Mouse (Mus musculus) midbrain, embryonic 12.5 days (tissue): ENCODE data around the gene Map1lc3a. TPM values are rescaled to one million over a fixed set of nuclear protein-coding genes. Genes with fewer than 3 reads are reported as not detected.
A peak's percentile ranks its signal among the peaks of the same experiment; 100 is the strongest.

ENCODE experiments used
- ATAC-seq: fragments of 200-750 bp; cut with Nextera tagmentation; 2 replicates; pipeline ENCODE4 v1.8.0; 2017; ENCODE audit warnings: low read depth, moderate TSS enrichment, moderate library complexity; ENCODE audit not compliant: low FRiP score
- H3K27ac ChIP-seq: fragments of 300-500 bp; sonication (generic); replicated peaks from 2 replicates; pipeline ENCODE4 v1.5.1; 2016; ENCODE audit warnings: mild to moderate bottlenecking
- H3K27me3 ChIP-seq: fragments of 300-500 bp; sonication (generic); 2 replicates; pipeline ENCODE4 v1.6.1; 2016; ENCODE audit warnings: mild to moderate bottlenecking
- H3K36me3 ChIP-seq: fragments of 300-500 bp; sonication (generic); 2 replicates; pipeline ENCODE4 v1.6.1; 2016
- H3K4me1 ChIP-seq: fragments of 300-500 bp; sonication (generic); 2 replicates; pipeline ENCODE4 v1.6.1; 2016
- H3K4me2 ChIP-seq: fragments of 300-500 bp; sonication (generic); replicated peaks from 2 replicates; pipeline ENCODE4 v1.6.1; 2016; ENCODE audit warnings: mild to moderate bottlenecking, moderate library complexity
- H3K4me3 ChIP-seq: fragments of 300-500 bp; sonication (generic); 2 replicates; pipeline ENCODE4 v1.5.1; 2016; ENCODE audit warnings: mild to moderate bottlenecking
- H3K9ac ChIP-seq: fragments of 300-500 bp; sonication (generic); replicated peaks from 2 replicates; pipeline ENCODE4 v1.6.1; 2016; ENCODE audit warnings: mild to moderate bottlenecking, moderate library complexity
- H3K9me3 ChIP-seq: fragments of 300-500 bp; sonication (generic); 2 replicates; pipeline ENCODE4 v1.6.1; 2016; ENCODE audit warnings: mild to moderate bottlenecking
- WGBS: fragments of 180-500 bp; shearing (Covaris S2); methylation state at CpG from one replicate; pipeline ENCODE4 v1.1.7; 2016; 5-methylcytosine and 5-hydroxymethylcytosine counted together
- polyA plus RNA-seq: library from polyadenylated mRNA; unstranded; fragments of >200 nt; fragmentation: Nextera tagmentation; extraction: Ambion mirVana; gene quantifications from 2 replicates; pipeline ENCODE4 v1.2.1, GENCODE M21; 2016

Map1lc3a gene
- polyA plus RNA-seq, 1 experiment from 2014 or later, result 205 TPM

- Histone ChIP-seq H3K27me3 (no peaks in the 10 kb centered on the region), H3K27ac (no peak overlapping the region), H3K9ac (no peak overlapping the region), H3K9me3 (no peaks in the 10 kb centered on the region), H3K4me1 (peaks cover 2% of the 10 kb centered on the region), H3K4me2 (no peak overlapping the region), H3K36me3 (no peaks in the 10 kb centered on the region), H3K4me3 (no peak overlapping the region)
- 84% methylated on average over 6 of the region's 6 CpGs for WGBS
- ATAC-seq, result no peak
Observed at GRCm38 (mm10) chr2:155271957-155272356, 4.1 kb upstream of the Map1lc3a start.

- Histone ChIP-seq H3K27me3 (no peaks in the 10 kb centered on the region), H3K36me3 (0 out of 2 replicates have a peak, but pooled peaks cover under 1% of the 10 kb centered on the region), H3K9me3 (no peaks in the 10 kb centered on the region), H3K4me3 (no peak overlapping the region), H3K9ac (no peak overlapping the region), H3K4me2 (no peak overlapping the region), H3K27ac (no peak overlapping the region), H3K4me1 (peaks cover 8% of the 10 kb centered on the region)
- 78% methylated on average over 10 of the region's 10 CpGs for WGBS
- ATAC-seq, result no peak
Observed at GRCm38 (mm10) chr2:155272396-155273170, 3.5 kb upstream of the Map1lc3a start.

DNA sequence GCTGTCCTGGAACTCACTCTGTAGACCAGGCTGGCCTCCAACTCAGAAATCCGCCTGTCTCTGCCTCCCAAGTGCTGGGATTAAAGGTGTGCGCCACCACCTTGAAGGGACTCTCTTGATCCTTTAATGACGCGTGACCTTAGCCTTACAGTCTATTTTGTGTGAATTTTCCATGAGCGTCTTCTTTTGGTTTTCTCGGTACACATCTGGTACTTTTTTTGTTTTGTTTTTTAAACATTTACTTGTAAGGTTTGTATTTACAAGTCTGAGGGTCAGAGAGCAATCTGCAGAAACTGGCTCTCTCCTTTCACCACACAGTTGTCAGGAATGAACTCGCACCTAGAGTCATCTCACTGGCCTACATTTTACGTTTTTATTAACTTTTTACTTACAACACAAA, 2.5 kb upstream of the Map1lc3a start:
- WGBS, result 87% methylated on average over 8 of the region's 8 CpGs
- ATAC-seq, result no peak
- H3K4me3 ChIP-seq, result no peak overlapping the region
- H3K27ac ChIP-seq, result no peak overlapping the region
- peaks cover 12% of the 10 kb centered on the region for H3K4me1 ChIP-seq
- H3K9ac ChIP-seq, result no peak overlapping the region
- no peaks in the 10 kb centered on the region for H3K27me3 ChIP-seq
- H3K36me3 ChIP-seq, result peaks cover 11% of the 10 kb centered on the region
- H3K9me3 ChIP-seq, result no peaks in the 10 kb centered on the region
- no peak overlapping the region for H3K4me2 ChIP-seq

- Histone ChIP-seq H3K27ac (peak overlapping the region; percentile 76), H3K9ac (peak overlapping the region; percentile 92), H3K4me2 (peak overlapping the region; percentile 80), H3K27me3 (no peaks in the 10 kb centered on the region), H3K4me3 (peak overlapping the region; percentile 92), H3K36me3 (peaks cover 20% of the 10 kb centered on the region), H3K9me3 (no peaks in the 10 kb centered on the region), H3K4me1 (peaks cover 12% of the 10 kb centered on the region)
- peak; percentile 79 for ATAC-seq
- WGBS, result under 1% methylated on average over 33 of the region's 49 CpGs
Observed at GRCm38 (mm10) chr2:155276621-155277175, 601 bp downstream of the Map1lc3a start.

- ATAC-seq, result no peak
- no peaks in the 10 kb centered on the region for H3K9me3 ChIP-seq
- no peaks in the 10 kb centered on the region for H3K27me3 ChIP-seq
- WGBS, result 88% methylated on average over 2 of the region's 2 CpGs
- no peak overlapping the region for H3K27ac ChIP-seq
- H3K9ac ChIP-seq, result peak overlapping the region; percentile 92
- peaks cover 12% of the 10 kb centered on the region for H3K4me1 ChIP-seq
- peak overlapping the region; percentile 80 for H3K4me2 ChIP-seq
- H3K4me3 ChIP-seq, result peak overlapping the region; percentile 92
- peaks cover 20% of the 10 kb centered on the region for H3K36me3 ChIP-seq
Observed at GRCm38 (mm10) chr2:155277721-155278120, 1.6 kb downstream of the Map1lc3a start.

- no peak overlapping the region for H3K27ac ChIP-seq
- H3K4me1 ChIP-seq, result peaks cover 12% of the 10 kb centered on the region
- H3K9me3 ChIP-seq, result no peaks in the 10 kb centered on the region
- peaks cover 20% of the 10 kb centered on the region for H3K36me3 ChIP-seq
- H3K4me3 ChIP-seq, result no peak overlapping the region
- no peak overlapping the region for H3K9ac ChIP-seq
- H3K4me2 ChIP-seq, result no peak overlapping the region
- 92% methylated on average over 7 of the region's 7 CpGs for WGBS
- no peaks in the 10 kb centered on the region for H3K27me3 ChIP-seq
- ATAC-seq, result no peak
Observed at GRCm38 (mm10) chr2:155278361-155278760, 2.3 kb downstream of the Map1lc3a start.

DNA sequence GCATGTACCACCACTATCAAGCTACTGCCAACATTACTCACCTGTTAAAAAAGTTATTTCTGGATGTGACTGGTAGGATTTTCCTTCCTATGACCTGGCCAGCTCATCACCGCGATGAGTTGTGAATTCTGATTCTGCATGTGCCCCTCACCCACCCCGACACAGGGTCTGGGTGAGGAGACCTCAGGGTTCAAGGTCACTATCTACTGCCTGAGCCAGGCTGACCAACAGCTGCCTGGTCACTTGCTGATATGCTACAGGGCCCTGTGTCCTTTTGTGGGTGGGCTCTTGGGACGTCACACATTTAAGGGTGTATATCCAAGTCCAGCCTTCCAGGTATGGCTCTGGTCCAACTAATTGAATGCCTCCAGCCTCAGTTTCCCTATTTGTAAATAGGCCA, 3.1 kb downstream of the Map1lc3a start:
- H3K36me3 ChIP-seq, result peaks cover 20% of the 10 kb centered on the region
- no peak overlapping the region for H3K4me3 ChIP-seq
- H3K9ac ChIP-seq, result no peak overlapping the region
- ATAC-seq, result no peak
- H3K9me3 ChIP-seq, result no peaks in the 10 kb centered on the region
- no peaks in the 10 kb centered on the region for H3K27me3 ChIP-seq
- 93% methylated on average over 4 of the region's 4 CpGs for WGBS
- H3K4me1 ChIP-seq, result peaks cover 12% of the 10 kb centered on the region
- H3K27ac ChIP-seq, result no peak overlapping the region
- no peak overlapping the region for H3K4me2 ChIP-seq

- H3K27me3 ChIP-seq, result no peaks in the 10 kb centered on the region
- ATAC-seq, result no peak
- no peak overlapping the region for H3K4me3 ChIP-seq
- no peak overlapping the region for H3K9ac ChIP-seq
- peaks cover 25% of the 10 kb centered on the region for H3K36me3 ChIP-seq
- H3K9me3 ChIP-seq, result no peaks in the 10 kb centered on the region
- H3K27ac ChIP-seq, result no peak overlapping the region
- no peak overlapping the region for H3K4me2 ChIP-seq
- H3K4me1 ChIP-seq, result peaks cover 12% of the 10 kb centered on the region
- WGBS, result 83% methylated on average over 2 of the region's 2 CpGs
Observed at GRCm38 (mm10) chr2:155280116-155280515, 4.0 kb downstream of the Map1lc3a start.

DNA sequence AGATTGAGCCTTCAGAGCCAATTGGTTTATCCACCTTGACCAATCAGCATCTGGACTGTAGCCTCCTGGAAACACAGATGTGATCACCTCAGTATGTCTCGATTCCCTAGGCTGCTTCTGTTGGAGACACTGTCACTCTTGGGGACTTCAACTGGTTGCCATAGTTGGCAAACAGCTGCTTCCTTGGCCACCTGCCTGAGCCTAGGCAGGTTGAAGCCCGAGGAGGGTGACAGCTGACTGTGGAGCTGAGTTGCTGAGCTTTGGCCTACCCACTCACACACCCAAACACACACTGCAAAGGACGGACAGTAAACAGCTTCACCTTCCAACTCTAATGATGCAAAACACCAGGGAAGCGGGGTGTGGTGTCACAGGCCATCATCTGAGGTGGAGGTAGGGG, 7.7 kb downstream of the Map1lc3a start:
- 88% methylated on average over 4 of the region's 4 CpGs for WGBS
- no peak overlapping the region for H3K9ac ChIP-seq
- no peaks in the 10 kb centered on the region for H3K4me1 ChIP-seq
- H3K27me3 ChIP-seq, result no peaks in the 10 kb centered on the region
- H3K27ac ChIP-seq, result no peak overlapping the region
- H3K4me2 ChIP-seq, result no peak overlapping the region
- no peaks in the 10 kb centered on the region for H3K9me3 ChIP-seq
- H3K36me3 ChIP-seq, result peaks cover 22% of the 10 kb centered on the region
- no peak overlapping the region for H3K4me3 ChIP-seq
- no peak for ATAC-seq

DNA sequence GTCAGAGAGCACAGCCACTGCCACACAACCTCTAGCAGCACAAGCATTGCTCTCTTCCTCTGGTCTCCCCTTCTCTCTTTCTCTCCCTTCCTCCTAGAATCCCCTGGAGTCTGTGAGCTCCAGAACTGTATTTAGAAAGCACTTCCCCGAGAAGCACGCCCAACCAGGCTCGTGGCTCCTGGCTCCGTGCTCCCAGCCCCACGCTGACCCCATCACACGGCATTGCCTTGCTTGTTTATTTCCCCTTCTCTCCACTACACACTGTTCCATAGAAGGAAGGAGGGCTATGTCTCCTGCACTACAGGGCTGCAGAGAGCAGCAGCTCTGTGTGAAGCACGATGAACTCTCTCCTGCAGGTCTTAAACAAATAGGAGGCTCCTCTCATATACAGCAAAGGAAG, 8.6 kb downstream of the Map1lc3a start:
- no peak overlapping the region for H3K4me2 ChIP-seq
- no peak for ATAC-seq
- no peaks in the 10 kb centered on the region for H3K9me3 ChIP-seq
- H3K4me1 ChIP-seq, result no peaks in the 10 kb centered on the region
- no peak overlapping the region for H3K4me3 ChIP-seq
- WGBS, result 77% methylated on average over 7 of the region's 7 CpGs
- peaks cover 18% of the 10 kb centered on the region for H3K36me3 ChIP-seq
- no peaks in the 10 kb centered on the region for H3K27me3 ChIP-seq
- H3K27ac ChIP-seq, result no peak overlapping the region
- no peak overlapping the region for H3K9ac ChIP-seq

DNA sequence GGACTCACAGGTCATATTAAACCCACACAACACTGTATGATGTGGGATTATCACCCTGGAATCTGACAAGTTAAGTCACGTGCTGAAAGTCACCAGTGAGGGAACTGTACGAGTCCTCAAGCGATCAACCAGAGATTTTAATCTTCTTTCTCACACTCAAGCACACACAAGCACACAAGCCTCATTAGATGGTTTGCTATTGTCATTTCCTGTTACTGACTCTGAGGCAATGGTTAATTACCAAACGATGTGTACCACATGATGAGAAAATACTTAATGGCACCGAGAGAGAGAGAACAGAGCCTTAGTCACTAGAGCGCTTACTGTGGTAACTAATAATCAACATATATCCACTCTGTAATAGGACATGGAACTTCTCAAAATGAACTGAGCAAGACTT, 9.6 kb downstream of the Map1lc3a start:
- Histone ChIP-seq H3K9ac (no peak overlapping the region), H3K36me3 (peaks cover 29% of the 10 kb centered on the region), H3K4me2 (no peak overlapping the region), H3K4me3 (no peak overlapping the region), H3K9me3 (no peaks in the 10 kb centered on the region), H3K4me1 (no peaks in the 10 kb centered on the region), H3K27me3 (no peaks in the 10 kb centered on the region), H3K27ac (no peak overlapping the region)
- 93% methylated on average over 6 of the region's 6 CpGs for WGBS
- no peak for ATAC-seq

- Histone ChIP-seq H3K27me3 (no peaks in the 10 kb centered on the region), H3K27ac (no peak overlapping the region), H3K4me3 (no peak overlapping the region), H3K36me3 (peaks cover 48% of the 10 kb centered on the region), H3K4me1 (no peaks in the 10 kb centered on the region), H3K9ac (no peak overlapping the region), H3K9me3 (no peaks in the 10 kb centered on the region), H3K4me2 (no peak overlapping the region)
- no peak for ATAC-seq
- 88% methylated on average over 4 of the region's 4 CpGs for WGBS
Observed at GRCm38 (mm10) chr2:155287456-155288250, 11.6 kb downstream of the Map1lc3a start.
